Mouse (Mus musculus): ENCODE measurements around the gene Slc44a5. TPM values are rescaled to one million over a fixed set of nuclear protein-coding genes. Genes with fewer than 3 reads are reported as not detected.

The Slc44a5 gene
- polyA plus RNA-seq, 1 experiment = not detected

DNA sequence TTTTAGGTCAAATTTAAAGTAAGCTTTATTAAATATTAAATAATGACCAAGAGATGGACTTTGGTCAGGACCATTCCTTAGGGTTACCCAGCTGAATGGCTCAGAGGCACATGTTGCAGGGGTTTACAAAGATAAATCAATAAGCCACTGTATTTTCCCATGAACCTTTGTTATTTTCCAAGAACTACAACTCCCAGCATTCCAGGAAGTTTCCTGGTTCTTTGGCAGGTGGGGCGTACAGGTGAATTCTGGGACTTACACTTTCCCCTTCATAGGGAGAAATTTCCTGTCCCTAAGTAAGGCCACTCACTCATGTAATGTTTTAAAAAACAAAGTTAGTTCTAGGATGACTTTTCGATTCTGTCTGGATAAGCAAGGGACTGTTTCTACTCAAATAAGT is 235.2 kb downstream of the Slc44a5 start:
- no peaks in the 10 kb centered on the region for H3K4me1 ChIP-seq (ENCODE audit: control insufficient read depth, insufficient read depth, low read length)
- H3K4me3 ChIP-seq (ENCODE audit: insufficient read depth, low read length) = no peak overlapping the region
- H3K27ac ChIP-seq (ENCODE audit: insufficient read depth, low read depth, low read length) = no peak overlapping the region
- TF ChIP-seq POLR2A (IDR thresholded peaks at IDR 0.05; ENCODE audit: borderline replicate concordance, low read depth, low read length) (no peak), CTCF (IDR thresholded peaks at IDR 0.05; ENCODE audit: low read depth, low read length) (no peak)

DNA sequence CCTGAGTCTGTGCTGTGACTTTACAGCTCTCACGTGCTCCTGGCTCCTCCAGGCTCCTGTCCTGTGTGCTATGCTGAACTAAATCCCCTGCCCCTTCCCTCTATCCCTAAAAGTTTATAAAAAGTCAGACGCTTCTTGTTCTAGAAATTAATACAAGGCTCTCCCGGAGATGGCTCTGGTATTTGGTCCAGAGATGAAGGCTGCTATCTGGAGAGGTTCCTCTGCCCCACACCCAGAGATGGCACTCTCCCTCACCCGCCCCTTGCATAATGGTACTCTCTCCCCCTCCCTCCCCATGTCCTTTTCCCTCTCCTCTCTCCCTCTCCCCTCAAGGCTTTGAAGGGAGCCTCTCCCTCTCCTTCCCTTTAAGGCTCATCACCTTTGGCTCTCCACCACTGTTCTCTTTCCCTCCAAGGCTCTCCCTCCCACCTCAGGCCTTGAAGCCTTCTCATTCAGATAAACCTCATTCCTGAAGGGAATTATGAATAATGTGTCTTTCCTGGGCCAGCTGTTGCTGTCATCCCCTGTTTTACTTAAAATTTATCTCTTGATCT is 236.0 kb downstream of the Slc44a5 start:
- TF ChIP-seq POLR2A (IDR thresholded peaks at IDR 0.05; ENCODE audit: borderline replicate concordance, low read depth, low read length) (no peak), CTCF (IDR thresholded peaks at IDR 0.05; ENCODE audit: low read depth, low read length) (no peak)
- Histone ChIP-seq H3K4me1 (ENCODE audit: control insufficient read depth, insufficient read depth, low read length) (no peaks in the 10 kb centered on the region), H3K27ac (ENCODE audit: insufficient read depth, low read depth, low read length) (no peak overlapping the region), H3K4me3 (ENCODE audit: insufficient read depth, low read length) (no peak overlapping the region)

DNA sequence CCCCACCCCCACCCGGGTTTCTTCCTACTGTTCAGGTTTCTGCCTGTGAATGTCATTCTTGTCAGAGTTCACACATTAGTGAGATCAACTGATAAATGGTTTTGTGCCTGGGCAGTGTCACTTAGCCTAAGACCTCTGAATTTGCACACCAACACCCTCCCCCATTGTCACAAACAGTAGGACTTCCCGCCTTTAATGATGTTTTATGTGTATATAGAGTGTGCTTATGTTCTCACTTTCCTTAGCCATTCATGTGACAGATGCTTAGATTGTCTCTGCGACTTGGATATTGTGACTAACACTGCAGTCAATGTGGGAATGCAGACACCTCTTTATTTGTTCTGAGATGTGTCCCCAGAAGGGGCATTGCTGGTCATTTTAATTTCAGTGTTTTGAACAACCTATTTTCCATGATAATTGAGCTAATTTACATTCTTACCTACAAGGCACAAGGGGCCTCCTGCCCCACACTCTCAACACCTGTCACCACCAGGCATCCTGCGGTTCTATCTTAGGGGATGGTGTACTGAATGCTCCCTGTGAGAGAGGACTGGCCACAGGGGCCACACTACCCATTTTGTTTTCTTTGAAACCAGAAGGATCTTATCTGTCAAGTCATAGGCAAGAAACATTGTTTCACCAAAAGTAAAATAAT is 236.7 kb downstream of the Slc44a5 start:
- TF ChIP-seq CTCF (IDR thresholded peaks at IDR 0.05; ENCODE audit: low read depth, low read length) = no peak
- no peak for TF ChIP-seq POLR2A (IDR thresholded peaks at IDR 0.05; ENCODE audit: borderline replicate concordance, low read depth, low read length)
- Histone ChIP-seq H3K4me1 (ENCODE audit: control insufficient read depth, insufficient read depth, low read length) (no peaks in the 10 kb centered on the region), H3K27ac (ENCODE audit: insufficient read depth, low read depth, low read length) (no peak overlapping the region), H3K4me3 (ENCODE audit: insufficient read depth, low read length) (no peak overlapping the region)

DNA sequence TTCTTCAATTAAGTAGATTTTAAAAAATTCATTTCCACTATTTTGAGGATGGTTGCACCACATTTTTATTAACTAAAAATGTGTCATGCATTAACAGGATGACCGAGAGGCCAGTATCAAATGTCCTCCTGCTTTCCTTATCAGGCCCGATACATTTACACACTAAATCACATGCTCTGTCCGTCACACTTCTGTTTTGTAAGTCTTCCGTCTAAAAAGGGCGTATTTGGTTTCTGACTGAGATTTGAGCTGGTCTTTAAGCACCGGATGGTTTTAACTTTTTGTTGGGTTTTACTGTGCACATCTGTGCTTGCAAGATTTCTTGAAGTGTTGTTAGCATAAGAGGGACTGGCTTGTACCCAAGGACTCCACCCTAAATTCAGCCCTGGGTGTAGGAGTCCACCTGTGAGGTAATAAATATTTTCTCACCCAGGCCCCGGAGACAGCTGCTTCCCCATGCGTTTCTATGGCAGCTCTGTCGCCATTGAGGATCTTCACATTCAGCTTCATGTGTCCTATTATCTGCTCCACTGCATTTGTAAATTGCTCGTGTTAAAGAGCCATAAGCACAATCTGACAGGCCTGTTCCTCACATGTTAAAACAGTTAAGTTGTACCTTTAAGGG is 237.3 kb downstream of the Slc44a5 start:
- H3K27ac ChIP-seq (ENCODE audit: insufficient read depth, low read depth, low read length) = no peak overlapping the region
- no peak overlapping the region for H3K4me3 ChIP-seq (ENCODE audit: insufficient read depth, low read length)
- no peak for TF ChIP-seq CTCF (IDR thresholded peaks at IDR 0.05; ENCODE audit: low read depth, low read length)
- no peak for TF ChIP-seq POLR2A (IDR thresholded peaks at IDR 0.05; ENCODE audit: borderline replicate concordance, low read depth, low read length)
- no peaks in the 10 kb centered on the region for H3K4me1 ChIP-seq (ENCODE audit: control insufficient read depth, insufficient read depth, low read length)

DNA sequence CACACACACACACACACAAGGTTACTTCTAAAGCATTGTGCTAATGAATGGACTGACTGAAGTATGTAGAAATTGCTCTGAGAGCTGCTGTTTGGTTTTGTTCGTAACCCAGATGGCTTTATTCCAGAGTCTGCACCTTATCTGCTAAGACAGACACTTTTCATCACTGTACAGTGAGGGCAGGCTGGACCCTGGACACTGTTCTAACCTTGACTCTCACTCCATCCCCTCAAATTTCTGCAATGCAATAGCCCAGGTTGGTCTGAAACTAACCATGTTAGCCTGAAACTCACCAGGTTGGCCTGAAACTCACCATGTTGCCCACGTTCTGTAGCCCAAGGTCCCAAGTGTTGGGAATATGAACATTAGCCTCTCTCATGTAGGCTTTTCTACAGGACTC is 239.3 kb downstream of the Slc44a5 start:
- Histone ChIP-seq H3K4me3 (ENCODE audit: insufficient read depth, low read length) (no peak overlapping the region), H3K27ac (ENCODE audit: insufficient read depth, low read depth, low read length) (no peak overlapping the region), H3K4me1 (ENCODE audit: control insufficient read depth, insufficient read depth, low read length) (no peaks in the 10 kb centered on the region)
- TF ChIP-seq POLR2A (IDR thresholded peaks at IDR 0.05; ENCODE audit: borderline replicate concordance, low read depth, low read length) = no peak

DNA sequence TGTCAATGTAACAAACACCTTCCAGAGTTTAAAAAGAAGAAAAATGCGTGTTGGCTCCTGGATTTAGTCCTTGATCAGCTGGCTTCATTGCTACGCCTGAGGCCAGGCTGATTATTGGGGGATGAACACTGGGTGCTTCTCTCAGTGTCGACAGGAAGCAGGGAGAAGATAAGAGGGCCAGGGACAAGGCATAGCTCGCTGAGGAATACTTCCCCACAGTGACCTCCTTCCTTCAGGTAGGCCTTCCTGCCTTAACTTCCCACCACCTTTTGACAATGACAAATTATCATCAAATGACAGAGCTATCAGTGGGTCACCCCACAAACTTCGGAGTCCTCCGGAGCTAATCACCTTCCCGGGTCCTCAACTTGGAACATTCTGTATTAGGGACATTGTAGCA is 242.1 kb downstream of the Slc44a5 start:
- no peak overlapping the region for H3K27ac ChIP-seq (ENCODE audit: insufficient read depth, low read depth, low read length)
- no peaks in the 10 kb centered on the region for H3K4me1 ChIP-seq (ENCODE audit: control insufficient read depth, insufficient read depth, low read length)
- TF ChIP-seq CTCF (IDR thresholded peaks at IDR 0.05; ENCODE audit: low read depth, low read length) (no peak), POLR2A (IDR thresholded peaks at IDR 0.05; ENCODE audit: borderline replicate concordance, low read depth, low read length) (no peak)
- H3K4me3 ChIP-seq (ENCODE audit: insufficient read depth, low read length) = no peak overlapping the region

DNA sequence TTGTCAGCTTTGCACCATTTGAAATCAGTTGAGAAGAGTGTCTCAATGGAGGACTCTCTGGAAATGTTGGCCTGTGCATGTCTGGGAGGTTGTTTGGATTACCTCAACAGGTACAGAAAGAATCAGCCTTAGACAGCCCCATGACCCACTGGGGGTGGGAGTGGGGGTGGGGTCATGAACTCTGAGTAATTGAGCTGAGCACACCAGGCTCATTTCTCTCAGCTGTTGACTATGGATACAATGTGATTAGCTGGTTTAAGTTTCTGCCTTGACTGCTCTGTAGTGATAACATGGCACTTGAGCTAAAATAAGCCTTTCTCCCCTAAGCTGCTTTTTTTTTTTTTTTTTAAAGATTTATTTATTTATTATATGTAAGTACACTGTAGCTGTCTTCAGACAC is 242.5 kb downstream of the Slc44a5 start:
- no peaks in the 10 kb centered on the region for H3K4me1 ChIP-seq (ENCODE audit: control insufficient read depth, insufficient read depth, low read length)
- no peak overlapping the region for H3K27ac ChIP-seq (ENCODE audit: insufficient read depth, low read depth, low read length)
- TF ChIP-seq POLR2A (IDR thresholded peaks at IDR 0.05; ENCODE audit: borderline replicate concordance, low read depth, low read length) (no peak), CTCF (IDR thresholded peaks at IDR 0.05; ENCODE audit: low read depth, low read length) (no peak)
- no peak overlapping the region for H3K4me3 ChIP-seq (ENCODE audit: insufficient read depth, low read length)

DNA sequence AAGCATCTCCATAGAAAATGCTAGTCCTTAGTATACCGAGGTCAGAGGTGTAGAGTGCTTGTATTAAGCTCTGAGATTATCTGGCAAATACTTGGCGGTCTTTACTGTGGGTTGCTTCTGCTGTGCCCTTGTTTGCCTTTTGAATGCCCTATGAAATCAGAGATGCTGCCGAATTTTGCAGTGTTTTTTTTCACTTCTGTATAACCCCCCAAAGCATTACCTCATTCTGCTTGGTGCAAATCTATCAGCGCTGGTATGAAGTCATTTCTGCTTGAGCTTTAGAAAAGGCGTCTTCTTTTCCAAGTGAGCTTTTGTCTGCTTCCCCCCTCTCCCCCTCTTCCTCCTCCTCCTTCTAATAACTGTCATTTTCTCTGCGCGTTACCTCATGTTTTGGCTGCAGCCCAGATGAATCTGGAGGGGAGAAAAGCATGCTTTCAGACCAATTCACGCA is 248.9 kb downstream of the Slc44a5 start:
- H3K27ac ChIP-seq (ENCODE audit: insufficient read depth, low read depth, low read length) = no peak overlapping the region
- TF ChIP-seq CTCF (IDR thresholded peaks at IDR 0.05; ENCODE audit: low read depth, low read length) (no peak), POLR2A (IDR thresholded peaks at IDR 0.05; ENCODE audit: borderline replicate concordance, low read depth, low read length) (no peak)
- H3K4me1 ChIP-seq (ENCODE audit: control insufficient read depth, insufficient read depth, low read length) = no peaks in the 10 kb centered on the region
- no peak overlapping the region for H3K4me3 ChIP-seq (ENCODE audit: insufficient read depth, low read length)

DNA sequence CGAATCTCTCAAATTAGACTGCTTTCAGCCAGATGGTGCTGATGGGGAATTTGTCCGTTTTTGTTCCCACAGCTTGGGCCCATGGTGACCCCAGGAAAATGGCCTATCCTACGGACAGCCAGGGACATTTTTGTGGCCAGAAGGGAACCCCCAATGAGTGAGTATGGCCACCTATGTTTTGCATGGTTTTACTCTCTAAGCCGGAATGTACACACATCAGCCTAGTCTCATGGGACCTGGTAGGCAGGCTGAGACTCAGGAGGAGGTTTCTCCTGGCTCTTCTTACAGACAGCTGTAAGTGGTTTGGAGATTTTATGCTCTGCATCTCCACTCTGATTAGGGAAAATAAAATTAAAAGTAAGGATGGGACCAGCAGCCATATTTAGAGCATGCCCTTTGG is 249.5 kb downstream of the Slc44a5 start:
- H3K4me1 ChIP-seq (ENCODE audit: control insufficient read depth, insufficient read depth, low read length) = no peaks in the 10 kb centered on the region
- TF ChIP-seq POLR2A (IDR thresholded peaks at IDR 0.05; ENCODE audit: borderline replicate concordance, low read depth, low read length) = no peak
- TF ChIP-seq CTCF (IDR thresholded peaks at IDR 0.05; ENCODE audit: low read depth, low read length) = no peak
- no peak overlapping the region for H3K4me3 ChIP-seq (ENCODE audit: insufficient read depth, low read length)
- H3K27ac ChIP-seq (ENCODE audit: insufficient read depth, low read depth, low read length) = no peak overlapping the region

DNA sequence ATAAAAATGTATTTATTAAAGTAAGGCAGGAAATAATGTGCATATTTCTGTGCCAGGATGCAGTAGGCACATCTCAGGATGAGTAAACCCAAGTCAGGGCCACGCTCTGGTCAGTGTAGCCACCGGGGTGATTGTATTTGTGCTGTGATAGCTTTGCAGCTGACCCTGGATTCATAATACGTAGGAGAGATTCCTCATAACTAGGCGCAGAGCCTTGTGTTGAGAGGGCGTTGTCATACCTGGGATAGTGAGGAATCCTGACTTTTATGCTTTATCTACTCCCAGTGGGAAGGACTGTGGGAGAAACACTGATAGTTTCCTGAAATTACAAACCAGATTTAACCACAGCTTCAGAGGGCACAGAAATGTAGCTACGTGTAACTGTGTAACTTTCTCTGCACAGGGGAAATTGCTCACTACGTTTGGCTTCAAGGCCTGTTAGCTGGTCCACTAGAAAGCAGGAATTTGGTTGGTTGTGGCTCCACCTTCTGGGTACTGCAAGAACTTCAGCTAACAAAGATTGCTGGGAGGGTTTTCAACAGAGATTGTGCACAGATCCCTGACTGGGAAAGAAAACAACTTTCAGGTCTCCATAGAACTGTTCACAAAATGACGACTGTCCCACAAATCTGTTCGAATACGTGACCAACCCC is 253.0 kb downstream of the Slc44a5 start:
- no peak overlapping the region for H3K4me3 ChIP-seq (ENCODE audit: insufficient read depth, low read length)

More for the DNA sequence above, 253.0 kb downstream of the Slc44a5 start:
- TF ChIP-seq POLR2A (IDR thresholded peaks at IDR 0.05; ENCODE audit: borderline replicate concordance, low read depth, low read length) = no peak
- no peak for TF ChIP-seq CTCF (IDR thresholded peaks at IDR 0.05; ENCODE audit: low read depth, low read length)
- Histone ChIP-seq H3K27ac (ENCODE audit: insufficient read depth, low read depth, low read length) (no peak overlapping the region), H3K4me1 (ENCODE audit: control insufficient read depth, insufficient read depth, low read length) (no peaks in the 10 kb centered on the region)
